Mouse (Mus musculus) thymus, adult 2 months (tissue): ENCODE data around the gene Pkd1.

Experiments used
- CTCF ChIP-seq: fragments of 200-500 bp; IDR thresholded peaks from 2 replicates; pipeline ENCODE4 v1.5.1; 2012; ENCODE audit warnings: mild to moderate bottlenecking, control low read depth, low read length, moderate library complexity, borderline replicate concordance; ENCODE audit not compliant: control insufficient read depth, poor library complexity, insufficient read depth; ENCODE audit errors: extremely low read depth
- POLR2A ChIP-seq: fragments of 200-500 bp; IDR thresholded peaks from 2 replicates; pipeline ENCODE4 v1.6.1; 2012; ENCODE audit warnings: mild to moderate bottlenecking, low read length, control low read depth, moderate library complexity; ENCODE audit not compliant: control insufficient read depth, poor library complexity, insufficient read depth; ENCODE audit errors: extremely low read depth

DNA sequence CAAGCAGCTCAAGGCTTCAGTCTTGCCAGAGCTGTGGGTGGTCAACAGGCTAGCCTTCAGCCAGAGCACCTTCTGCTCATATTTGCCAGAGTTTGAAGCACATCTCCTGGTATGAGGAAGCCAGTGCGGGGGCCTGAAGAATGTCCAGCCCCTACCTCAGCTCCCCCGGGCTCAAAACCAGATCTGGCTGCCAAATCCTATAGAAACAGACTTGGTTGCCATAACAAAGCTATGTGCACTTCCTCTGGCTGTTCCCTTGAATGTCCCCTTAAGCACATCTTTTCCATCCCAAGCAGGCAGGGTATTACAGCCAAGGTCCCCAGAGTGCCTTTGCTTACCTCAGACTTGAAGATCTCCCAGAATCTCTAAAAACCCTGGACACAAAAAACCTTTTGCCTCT, 24.9 kb upstream of the Pkd1 start:
- TF ChIP-seq POLR2A (no peak), CTCF (no peak)
